Mouse (Mus musculus) cortical plate, adult 2 months (tissue): ENCODE data around the gene 4930590J08Rik.

Source experiments
- CTCF ChIP-seq: fragments of 200-500 bp; IDR thresholded peaks from 2 replicates; pipeline ENCODE4 v1.5.1; 2011; ENCODE audit warnings: mild to moderate bottlenecking, control low read depth, low read length; ENCODE audit not compliant: insufficient read depth; ENCODE audit errors: extremely low read depth
- POLR2A ChIP-seq: fragments of 200-500 bp; IDR thresholded peaks from 2 replicates; pipeline ENCODE4 v1.6.1; 2011; ENCODE audit warnings: mild to moderate bottlenecking, low read length, control low read depth; ENCODE audit not compliant: insufficient read depth; ENCODE audit errors: extremely low read depth

GRCm38 (mm10) chr6:91990101-91990500 is 87.5 kb downstream of the 4930590J08Rik start:
- TF ChIP-seq POLR2A: no peak
- no peak for TF ChIP-seq CTCF
